Mouse (Mus musculus): ENCODE results near the gene Ddx60. TPM values are rescaled to one million over a fixed set of nuclear protein-coding genes. Genes with fewer than 3 reads are reported as not detected.
A peak's percentile ranks its signal among the peaks of the same experiment; 100 is the strongest.
"Not testable (repeated sequence)": the region's sequence is repeated elsewhere in the genome, so short reads cannot be mapped to it uniquely, and the experiment has no call there.

The Ddx60 gene
- 1 to 10 TPM; 1.1 to 1.6 TPM for total RNA-seq (2021)
- long read RNA-seq, experiment 1: 0 reads
- long read RNA-seq, experiment 2: 0 reads

DNA sequence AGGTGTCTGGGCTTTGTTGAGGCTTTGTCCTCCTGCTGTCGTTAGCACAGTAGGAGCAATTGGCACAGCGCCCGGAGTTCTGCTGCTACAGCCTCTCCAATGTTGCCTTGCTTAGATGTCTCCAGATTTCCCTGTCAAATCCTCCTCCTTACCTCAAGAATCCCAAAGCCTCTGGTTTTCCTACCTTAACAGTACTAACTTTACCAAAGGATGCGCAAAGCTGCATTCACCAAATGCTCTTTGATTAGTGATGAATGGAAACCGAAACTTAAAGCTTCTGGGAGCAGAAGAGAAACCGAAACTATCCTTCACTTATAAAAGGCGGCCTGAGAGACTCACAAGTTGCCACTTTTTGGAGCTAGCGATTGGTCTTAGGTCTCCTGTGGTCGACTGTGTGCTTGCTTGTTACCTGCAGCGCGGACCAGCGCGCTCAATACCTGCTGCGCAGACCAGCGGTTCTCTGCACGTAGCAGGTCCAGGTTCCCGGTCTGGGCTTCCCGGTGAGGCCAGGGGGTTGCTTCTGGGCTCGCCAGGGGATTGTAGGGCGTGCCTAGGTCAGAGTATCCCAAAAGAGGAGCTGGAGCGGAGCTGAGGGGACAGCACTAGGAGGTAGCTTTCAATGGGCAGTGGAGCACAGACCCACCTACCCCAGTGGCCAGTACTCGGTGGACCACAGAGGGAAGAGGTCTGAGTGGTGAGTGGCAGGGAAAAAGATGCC is at the start of gene Ddx60:
Ddx60 (plus strand) TSS at position 311 of the 718 bp plus-strand sequence.
- intact Hi-C loops (cut with DNase I): no loop called here
- DNase-seq: peak; percentile 50 to 52

DNA sequence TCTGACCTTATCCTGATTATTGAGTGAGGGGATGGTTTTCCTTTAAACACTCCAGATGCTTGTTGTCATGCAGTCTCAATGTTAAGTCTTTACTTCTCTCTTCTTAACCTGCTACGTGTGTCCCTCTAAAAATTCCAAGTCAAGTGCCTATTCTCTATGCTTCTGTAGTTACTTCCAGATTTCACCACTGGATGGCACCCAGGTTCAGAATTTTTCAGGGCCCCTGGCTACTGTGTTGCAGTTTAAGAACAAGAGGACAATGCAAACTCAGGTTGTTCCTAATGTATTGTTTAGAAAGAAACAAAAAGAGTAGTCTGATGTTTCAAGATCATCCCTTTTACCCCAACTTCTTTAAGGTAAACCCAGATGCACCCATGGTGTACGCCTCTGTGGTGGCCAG is 33.8 kb upstream of the Ddx60 start:
- DNase-seq: peak in 1 of 2 experiments; percentile 14
- intact Hi-C loops (cut with DNase I): no loop called here

DNA sequence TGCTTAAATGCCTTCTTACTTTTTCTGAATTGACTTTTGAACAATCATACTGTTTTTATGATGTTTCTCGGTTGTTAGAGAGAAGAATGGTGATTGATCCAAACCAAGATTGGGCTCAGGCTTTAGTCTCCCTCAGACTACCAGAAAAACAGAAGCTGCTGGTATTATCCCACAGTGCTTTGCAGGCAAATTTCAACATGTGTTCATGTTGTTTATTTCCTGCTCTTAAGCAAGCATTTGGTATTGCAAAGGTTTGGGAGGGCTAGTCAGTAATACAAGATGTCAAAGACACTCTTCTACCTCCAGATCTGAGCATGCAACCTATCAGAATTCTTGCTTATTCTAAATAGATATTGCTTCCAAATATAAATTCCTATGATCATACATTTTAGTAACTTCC is 31.1 kb upstream of the Ddx60 start:
- DNase-seq: no peak
- intact Hi-C loops (cut with DNase I): loop anchor here (5.0 kb wide), 1 partner anchor 141 kb away; no protein-coding TSS in a partner anchor

DNA sequence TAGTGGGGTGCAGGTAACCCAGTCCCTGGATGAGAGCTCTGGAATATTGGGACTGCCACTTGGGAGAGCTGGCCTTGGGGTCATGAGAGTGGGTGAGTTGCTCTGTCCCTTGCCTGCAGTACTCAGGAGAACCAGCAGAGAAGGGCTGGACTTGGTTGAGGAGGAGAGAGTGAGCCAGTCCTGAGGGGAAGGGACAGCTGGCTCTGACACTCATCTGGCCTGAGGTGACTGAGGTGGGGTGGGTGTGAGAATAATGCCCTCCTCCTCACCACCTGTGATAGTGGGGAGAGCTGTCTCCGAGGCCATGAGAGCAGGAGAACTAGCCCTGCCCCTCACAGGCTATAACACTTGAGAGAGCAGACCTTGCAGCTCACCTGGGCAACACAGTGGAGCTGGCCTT is 30.5 kb upstream of the Ddx60 start:
- no peak for DNase-seq
- intact Hi-C loops (cut with DNase I): loop anchor here (5.0 kb wide), 1 partner anchor 140 kb away; no protein-coding TSS in a partner anchor

GRCm38 (mm10) chr8:61901028-61901717 is 26.7 kb upstream of the Ddx60 start:
- DNase-seq: no peak
- intact Hi-C loops (cut with DNase I): no loop called here

DNA sequence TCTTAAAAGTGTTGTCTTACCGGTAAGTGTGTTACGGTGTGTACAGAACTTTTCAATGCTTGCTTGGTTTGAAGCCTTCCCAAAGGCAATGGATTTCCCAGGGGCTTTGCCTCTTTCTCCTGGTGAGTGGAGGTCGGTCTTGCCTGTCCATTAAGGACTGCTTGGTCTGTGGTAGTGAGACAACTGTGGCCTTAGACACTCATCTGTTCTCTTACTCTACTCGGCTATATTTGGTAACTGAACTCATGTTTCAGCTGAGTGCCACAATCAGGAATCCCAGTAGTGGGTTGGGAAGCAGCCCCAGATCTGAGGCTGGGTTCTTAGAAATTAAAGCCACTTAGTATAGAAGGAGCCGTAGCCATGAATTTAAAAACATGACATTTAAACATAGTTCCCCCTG is 25.4 kb upstream of the Ddx60 start, which contains the start of gene Palld:
Palld (minus strand) TSS at position 170 of the 400 bp plus-strand sequence.
- DNase-seq: peak in 1 of 2 experiments; percentile 3
- intact Hi-C loops (cut with DNase I): no loop called here

DNA sequence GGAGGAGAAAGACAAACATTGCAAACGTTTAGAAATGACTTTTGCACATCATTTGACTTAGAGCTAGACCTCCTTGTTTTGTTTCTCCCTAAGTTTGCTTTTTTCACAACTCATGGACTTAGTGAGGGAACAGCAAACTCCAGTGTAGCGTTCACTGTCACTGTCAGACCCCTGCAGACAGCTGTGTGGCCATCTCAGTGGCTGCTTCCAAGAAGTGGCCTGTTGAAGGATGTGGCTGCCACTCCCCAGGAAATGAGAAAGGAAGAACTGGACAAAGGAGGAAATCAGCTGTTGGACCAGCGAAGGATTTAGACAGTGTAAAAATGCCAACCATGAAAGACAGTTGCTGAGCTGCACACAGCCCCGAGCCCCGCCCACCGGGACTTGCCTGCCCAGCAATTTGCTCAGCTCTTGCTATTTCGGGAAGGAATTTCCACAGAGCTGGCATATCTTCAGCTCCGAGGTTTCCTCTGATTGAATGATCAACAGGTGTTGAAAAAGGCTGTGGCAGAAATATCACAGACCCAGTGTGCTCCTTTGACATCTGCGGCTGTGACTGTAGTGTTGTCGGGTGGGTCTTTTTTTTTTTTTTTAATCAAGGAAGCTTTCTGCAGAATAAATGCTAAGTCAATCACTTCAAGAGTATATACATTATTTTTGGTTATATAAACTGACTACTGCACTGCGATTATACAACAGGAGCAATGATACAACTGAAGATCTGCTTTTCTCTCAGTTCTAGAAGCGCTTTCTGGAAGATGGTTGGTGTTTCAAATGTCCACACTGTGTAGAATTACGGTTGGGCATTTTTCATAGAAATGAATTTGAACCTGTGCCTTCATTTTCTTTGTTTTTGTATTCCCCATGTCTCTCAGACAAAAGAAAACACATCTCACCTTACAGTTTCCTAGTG is 19.3 kb upstream of the Ddx60 start:
- intact Hi-C loops (cut with DNase I): no loop called here
- peak; percentile 47 to 61 for DNase-seq

- no peak for DNase-seq
- intact Hi-C loops (cut with DNase I): no loop called here
These were observed 18.6 kb upstream of the Ddx60 start for GRCm38 (mm10) chr8:61909313-61909712.

DNA sequence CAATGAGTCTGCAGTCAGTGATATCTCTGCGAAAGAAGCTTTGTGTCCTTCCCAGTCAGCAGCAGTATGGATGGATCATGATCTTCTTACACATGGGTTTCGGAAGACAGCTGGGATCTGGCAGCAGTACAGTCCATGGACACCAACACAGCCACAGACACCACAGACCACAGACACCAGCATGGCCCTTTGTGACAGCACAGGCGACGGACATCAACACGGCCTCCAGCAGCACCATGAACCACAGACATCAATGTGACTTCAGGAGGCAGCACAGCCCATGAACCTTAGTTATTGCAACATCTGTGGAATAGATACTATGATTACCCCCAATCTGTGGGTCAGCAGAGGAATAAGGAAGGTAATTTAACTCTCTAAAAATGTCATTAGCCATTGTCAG is 15.1 kb upstream of the Ddx60 start:
- no peak for DNase-seq
- intact Hi-C loops (cut with DNase I): no loop called here

- intact Hi-C loops (cut with DNase I): no loop called here
- DNase-seq: no peak
These were observed 13.9 kb upstream of the Ddx60 start for GRCm38 (mm10) chr8:61913957-61914356.

DNA sequence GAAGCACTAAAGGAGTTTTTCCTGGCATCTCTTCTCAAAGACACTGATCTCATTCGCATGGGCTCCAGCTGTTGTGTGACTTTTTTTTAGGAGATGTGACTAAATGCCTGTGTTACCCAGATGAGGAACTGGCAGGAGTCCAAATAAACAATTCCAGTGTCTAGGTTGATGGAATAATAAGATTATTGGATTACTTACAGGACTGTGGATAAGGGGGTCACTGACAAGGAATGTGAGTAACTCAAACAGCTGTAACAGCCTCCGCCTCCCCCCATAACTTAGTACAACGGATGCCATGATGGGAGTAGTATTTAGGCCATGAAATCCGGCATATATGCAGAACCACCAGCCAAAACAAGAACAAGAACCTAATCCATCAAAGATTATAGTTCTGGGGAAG is 10.6 kb upstream of the Ddx60 start:
- no peak for DNase-seq
- intact Hi-C loops (cut with DNase I): no loop called here

GRCm38 (mm10) chr8:61919145-61919788 is 8.6 kb upstream of the Ddx60 start:
- DNase-seq: no peak
- intact Hi-C loops (cut with DNase I): no loop called here

- intact Hi-C loops (cut with DNase I): no loop called here
- no peak for DNase-seq
These were observed 7.5 kb upstream of the Ddx60 start for GRCm38 (mm10) chr8:61920389-61920788.

GRCm38 (mm10) chr8:61921454-61922054 is 6.3 kb upstream of the Ddx60 start:
- intact Hi-C loops (cut with DNase I): no loop called here
- DNase-seq: no peak

DNA sequence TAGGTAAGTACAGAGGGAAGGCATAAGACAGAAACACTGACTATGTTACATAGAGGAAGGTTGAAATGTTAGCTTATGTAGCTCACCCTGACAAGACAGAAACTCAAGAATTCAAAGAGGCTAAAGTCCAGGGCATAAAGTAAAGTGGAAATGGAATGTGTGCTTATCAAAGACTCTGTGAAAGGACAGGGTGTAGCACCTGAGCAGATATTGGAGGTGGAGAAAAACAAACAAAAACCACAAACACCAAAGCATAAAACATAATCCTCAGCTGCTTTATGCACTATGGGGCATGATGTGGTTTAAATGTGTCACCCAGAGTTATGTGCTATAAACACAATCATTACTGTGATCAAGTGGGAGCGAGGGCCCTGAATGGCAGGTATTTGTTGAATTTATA is 3.4 kb upstream of the Ddx60 start:
- no peak for DNase-seq
- intact Hi-C loops (cut with DNase I): no loop called here

DNA sequence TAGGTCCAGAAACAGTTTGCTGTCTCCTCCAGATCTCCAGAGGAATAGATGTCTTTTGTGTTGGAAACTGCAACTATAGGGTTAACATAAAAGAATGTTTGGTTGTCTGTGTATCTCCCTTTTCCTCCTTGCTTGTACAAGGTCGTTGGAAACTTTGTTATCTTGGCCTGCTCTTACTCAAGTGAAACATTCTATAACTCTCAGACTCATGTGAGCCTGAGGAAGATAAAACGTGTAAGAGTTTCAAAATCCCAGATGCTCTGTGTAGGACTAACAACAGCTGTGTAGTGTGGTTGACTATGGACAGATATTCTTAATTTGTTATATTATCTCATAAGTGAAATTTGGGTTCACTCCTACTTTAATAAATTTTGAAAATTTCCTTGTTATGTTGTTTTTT is 5.4 kb downstream of the Ddx60 start:
- DNase-seq: no peak
- intact Hi-C loops (cut with DNase I): no loop called here

- no peak for DNase-seq
- intact Hi-C loops (cut with DNase I): no loop called here
These were observed 9.7 kb downstream of the Ddx60 start for GRCm38 (mm10) chr8:61937576-61937975.

GRCm38 (mm10) chr8:61964591-61965375 is 36.9 kb downstream of the Ddx60 start:
- DNase-seq; intact Hi-C loops (cut with DNase I): not testable (repeated sequence)

GRCm38 (mm10) chr8:61969581-61969980 is 41.7 kb downstream of the Ddx60 start:
- no peak for DNase-seq

More at GRCm38 (mm10) chr8:61969581-61969980, 41.7 kb downstream of the Ddx60 start:
- intact Hi-C loops (cut with DNase I): no loop called here
